Mouse (Mus musculus) megakaryocyte-erythroid progenitor cell, adult 5 weeks (primary cell): ENCODE results near the gene Ercc5. TPM values are rescaled to one million over a fixed set of nuclear protein-coding genes. Genes with fewer than 3 reads are reported as not detected.

Source experiments
- polyA plus RNA-seq: library from polyadenylated mRNA; stranded (reverse); fragments of >175 nt; gene quantifications from 2 replicates; pipeline ENCODE4 v1.2.3, GENCODE M21; 2012

The Ercc5 gene
- 1.7 and 2.1 TPM in 2 replicates for polyA plus RNA-seq

GRCm38 (mm10) chr1:44147563-44148381, at the start of gene Ercc5:
Gene Ercc5 (plus strand): TSS chr1:44147744.

GRCm38 (mm10) chr1:44102259-44102717, 45.3 kb upstream of the Ercc5 start, which contains the start of gene Tex30:
Gene Tex30 (minus strand): TSS chr1:44102441.

DNA sequence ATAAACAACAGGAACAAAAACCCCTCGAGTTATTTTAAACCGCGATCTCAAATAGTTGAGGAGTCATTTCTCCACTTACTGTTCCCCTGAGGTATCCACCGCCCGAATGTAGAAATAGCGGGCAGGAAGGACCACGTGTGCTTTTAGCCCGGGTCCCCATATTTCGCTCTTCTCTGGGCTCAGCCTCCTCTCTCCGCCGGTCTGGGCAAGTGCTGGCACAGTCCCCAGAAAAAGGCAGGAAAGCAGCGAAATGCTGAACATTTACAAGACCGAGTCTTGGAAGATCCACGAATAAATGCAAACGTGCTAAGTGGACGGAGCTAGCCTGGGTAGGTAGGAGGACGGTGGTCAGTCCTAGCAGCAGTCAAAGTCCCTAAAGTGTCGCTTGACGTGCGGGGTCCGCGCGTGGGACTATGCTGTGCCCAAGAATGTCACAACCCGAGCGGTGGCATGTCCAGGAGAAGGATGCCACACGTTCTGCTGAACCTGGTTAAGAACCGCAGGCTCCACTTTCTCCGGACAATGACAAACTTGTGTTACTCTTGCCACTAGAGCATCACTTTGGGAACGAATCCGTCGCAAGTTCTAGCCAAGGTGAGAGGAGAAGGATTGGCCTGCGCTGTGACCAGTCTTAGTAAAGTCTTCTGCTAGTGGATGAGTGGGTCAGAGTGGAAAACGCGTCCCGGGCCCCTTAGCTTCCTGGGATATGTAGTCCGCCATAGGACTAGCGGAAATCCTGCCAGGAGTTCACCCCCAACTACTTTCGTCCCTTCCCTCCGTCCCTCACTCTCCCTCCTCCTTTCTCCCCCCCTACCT, 29.1 kb upstream of the Ercc5 start, which contains the start of the genes Kdelc1 and Bivm:
Kdelc1 (minus strand) TSS at position 570 of the 816 bp plus-strand sequence.
Bivm (plus strand) TSS at position 719 of the 816 bp plus-strand sequence.

DNA sequence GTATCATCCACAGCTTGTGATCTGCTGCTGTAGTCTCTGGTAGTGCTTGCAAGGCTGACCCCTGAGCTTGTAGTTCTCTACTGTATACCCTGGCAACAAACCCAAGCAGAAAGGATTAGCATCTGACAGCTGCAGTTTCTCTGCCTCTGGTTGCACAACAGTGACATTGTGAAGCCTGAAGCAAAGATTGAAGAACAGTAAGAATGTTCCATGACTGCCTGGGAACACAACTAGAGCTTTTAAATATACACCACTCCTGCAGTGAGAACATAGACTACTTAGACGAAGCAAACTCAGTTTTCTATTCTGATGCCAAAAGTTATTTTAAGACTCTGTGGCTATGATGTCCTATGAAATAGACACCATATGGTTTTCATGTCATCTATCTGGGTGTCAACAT, 71.3 kb downstream of the Ercc5 start, which contains the start of gene Mettl21e:
Mettl21e (minus strand) TSS at position 86 of the 400 bp plus-strand sequence.

Other genes with a start within 250 kb of the Ercc5 start
- gene Tpp2, start 214.1 kb upstream of the Ercc5 start, polyA plus RNA-seq, result 7.1 and 9.6 TPM in 2 replicates
- gene Mettl21c, start 127.7 kb upstream of the Ercc5 start, polyA plus RNA-seq, result not detected in 2 replicates
- gene Gm8251, start 85.8 kb upstream of the Ercc5 start, polyA plus RNA-seq, result 0.04 TPM in 1 of 2 replicates, not detected in the other
- 19.6 and 20.4 TPM in 2 replicates for gene Tex30, start 45.3 kb upstream of the Ercc5 start, polyA plus RNA-seq
- gene Kdelc1, start 28.9 kb upstream of the Ercc5 start, polyA plus RNA-seq, result 7.6 and 8.2 TPM in 2 replicates
- gene Bivm, start 28.8 kb upstream of the Ercc5 start, polyA plus RNA-seq, result 1.1 and 2.4 TPM in 2 replicates
- 0.04 TPM in 1 of 2 replicates, not detected in the other for gene Mettl21e, start 71.2 kb downstream of the Ercc5 start, polyA plus RNA-seq